Mouse (Mus musculus): ENCODE measurements at regions not wholly inside any gene's neighbourhood (a gene's known extent, or its start where the extent isn't known, plus 50 kb on each side); places are given as distances from the start of the nearest gene placed in this dataset.

DNA sequence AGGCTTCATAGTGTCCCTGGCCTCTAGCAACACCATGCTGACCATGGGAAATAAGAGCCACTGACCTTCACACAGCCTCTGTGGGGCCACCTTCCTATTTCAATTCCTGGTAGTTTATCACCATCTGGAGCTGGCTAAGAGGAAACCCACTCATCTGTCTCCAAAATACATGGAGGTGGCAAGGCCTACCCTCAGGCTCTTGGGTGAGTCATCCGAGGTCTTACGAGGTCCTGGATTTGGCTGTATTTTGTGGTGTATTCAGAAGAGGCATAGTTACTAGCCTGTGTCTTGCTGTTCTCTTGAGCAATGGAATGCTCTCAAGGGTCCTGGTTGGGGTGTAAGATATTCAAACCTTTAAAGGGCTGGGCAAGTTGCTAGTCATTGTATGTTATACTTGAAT, 80.6 kb downstream of the Klf4 start:
- Histone ChIP-seq H3K9me3 (ENCODE audit: control insufficient read depth, low read depth, low read length) (no peaks in the 10 kb centered on the region), H3K9ac (replicated peaks; ENCODE audit: low read depth, low read length) (no peak overlapping the region)
- no peak for ATAC-seq (ENCODE audit: insufficient number of reproducible peaks, insufficient read depth, low FRiP score, low read depth)

GRCm38 (mm10) chr4:55451026-55451425, 81.2 kb downstream of the Klf4 start:
- H3K4me3 ChIP-seq (ENCODE audit: low read depth, low read length) = no peak overlapping the region
- H3K36me3 ChIP-seq (ENCODE audit: control insufficient read depth, insufficient read depth, low read length) = no peaks in the 10 kb centered on the region
- H3K4me1 ChIP-seq (ENCODE audit: control insufficient read depth, insufficient read depth, low read length) = no peaks in the 10 kb centered on the region
- no peak overlapping the region for H3K9ac ChIP-seq (replicated peaks; ENCODE audit: low read depth, low read length)
- H3K9me3 ChIP-seq (ENCODE audit: control insufficient read depth, low read depth, low read length) = no peaks in the 10 kb centered on the region
- H3K4me2 ChIP-seq (replicated peaks; ENCODE audit: low read depth, low read length) = no peak overlapping the region
- no peak overlapping the region for H3K27ac ChIP-seq (ENCODE audit: low read length)
- 68% methylated on average over 4 of the region's 4 CpGs for WGBS
- H3K27me3 ChIP-seq (ENCODE audit: control insufficient read depth, insufficient read depth, low read length) = no peaks in the 10 kb centered on the region
- no peak for ATAC-seq (ENCODE audit: insufficient number of reproducible peaks, insufficient read depth, low FRiP score, low read depth)

More for the DNA sequence above, 80.6 kb downstream of the Klf4 start:
- Histone ChIP-seq H3K27me3 (ENCODE audit: control insufficient read depth, insufficient read depth, low read length) (no peaks in the 10 kb centered on the region), H3K4me2 (replicated peaks; ENCODE audit: low read depth, low read length) (no peak overlapping the region), H3K4me1 (ENCODE audit: control insufficient read depth, insufficient read depth, low read length) (no peaks in the 10 kb centered on the region), H3K4me3 (ENCODE audit: low read depth, low read length) (no peak overlapping the region), H3K27ac (ENCODE audit: low read length) (no peak overlapping the region), H3K36me3 (ENCODE audit: control insufficient read depth, insufficient read depth, low read length) (no peaks in the 10 kb centered on the region)
- WGBS = 97% methylated on average over 2 of the region's 2 CpGs

DNA sequence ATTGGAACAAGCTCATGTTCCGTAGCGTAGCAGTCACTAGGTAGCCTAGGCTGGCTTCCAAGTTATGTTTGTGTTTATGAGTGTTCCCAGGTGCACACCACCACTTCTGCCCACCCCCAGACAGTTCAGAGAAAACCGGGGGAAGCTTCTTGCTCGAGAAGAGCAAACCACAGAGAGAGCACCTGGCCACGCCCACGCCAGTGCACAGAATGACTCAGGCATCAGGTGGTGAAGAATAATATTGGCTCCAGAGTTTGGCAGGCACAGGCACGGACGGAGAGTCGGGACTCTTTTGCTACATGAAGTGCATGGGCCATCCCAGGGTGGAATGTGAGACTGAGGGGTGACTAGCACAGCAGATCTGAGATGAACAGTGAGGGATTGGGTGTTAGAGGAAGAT, 88.8 kb downstream of the Klf4 start:
- 75% methylated on average over 9 of the region's 9 CpGs for WGBS

DNA sequence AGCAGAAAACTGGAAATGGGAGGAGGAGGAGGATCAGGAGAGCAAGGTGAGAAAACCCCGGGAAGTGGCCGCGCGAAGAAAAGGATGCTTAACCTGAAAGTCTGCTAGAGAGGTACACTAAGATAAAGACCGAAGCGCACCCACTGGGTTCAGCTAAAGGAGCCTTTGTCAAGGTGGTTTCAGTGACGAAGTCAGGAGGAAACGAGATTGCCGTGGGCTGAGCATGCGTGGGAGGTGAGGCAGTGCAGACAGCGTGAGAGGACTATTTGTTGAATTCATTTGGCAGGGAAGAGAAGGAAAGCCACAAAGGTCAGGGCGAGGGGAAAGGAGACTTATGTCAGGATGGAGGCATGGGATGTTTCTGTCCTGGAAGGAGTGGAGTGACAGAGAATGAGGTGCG, 90.2 kb downstream of the Klf4 start:
- WGBS = 65% methylated on average over 13 of the region's 13 CpGs
- Histone ChIP-seq H3K4me1 (ENCODE audit: control insufficient read depth, insufficient read depth, low read length) (no peaks in the 10 kb centered on the region), H3K27me3 (ENCODE audit: control insufficient read depth, insufficient read depth, low read length) (no peaks in the 10 kb centered on the region), H3K9me3 (ENCODE audit: control insufficient read depth, low read depth, low read length) (no peaks in the 10 kb centered on the region), H3K27ac (ENCODE audit: low read length) (no peak overlapping the region), H3K9ac (replicated peaks; ENCODE audit: low read depth, low read length) (no peak overlapping the region), H3K4me2 (replicated peaks; ENCODE audit: low read depth, low read length) (no peak overlapping the region), H3K4me3 (ENCODE audit: low read depth, low read length) (no peak overlapping the region), H3K36me3 (ENCODE audit: control insufficient read depth, insufficient read depth, low read length) (no peaks in the 10 kb centered on the region)
- no peak for ATAC-seq (ENCODE audit: insufficient number of reproducible peaks, insufficient read depth, low FRiP score, low read depth)

More for the DNA sequence above, 88.8 kb downstream of the Klf4 start:
- no peak overlapping the region for H3K9ac ChIP-seq (replicated peaks; ENCODE audit: low read depth, low read length)
- no peaks in the 10 kb centered on the region for H3K9me3 ChIP-seq (ENCODE audit: control insufficient read depth, low read depth, low read length)
- H3K27me3 ChIP-seq (ENCODE audit: control insufficient read depth, insufficient read depth, low read length) = no peaks in the 10 kb centered on the region
- no peak overlapping the region for H3K4me3 ChIP-seq (ENCODE audit: low read depth, low read length)
- no peaks in the 10 kb centered on the region for H3K4me1 ChIP-seq (ENCODE audit: control insufficient read depth, insufficient read depth, low read length)
- no peak overlapping the region for H3K4me2 ChIP-seq (replicated peaks; ENCODE audit: low read depth, low read length)
- no peak for ATAC-seq (ENCODE audit: insufficient number of reproducible peaks, insufficient read depth, low FRiP score, low read depth)
- no peak overlapping the region for H3K27ac ChIP-seq (ENCODE audit: low read length)
- no peaks in the 10 kb centered on the region for H3K36me3 ChIP-seq (ENCODE audit: control insufficient read depth, insufficient read depth, low read length)

Measured in stomach, embryonic 14.5 days (tissue).